Mouse (Mus musculus) cerebellum, adult 11 months (tissue): ENCODE measurements around the gene Filip1l.

Source experiments
- DNase-seq: peaks from one replicate; pipeline ENCODE4 v3.0.0; 2022

Gene Filip1l

GRCm38 (mm10) chr16:57398387-57399214 is 45.7 kb downstream of the Filip1l start:
- DNase-seq: peak; percentile 20

GRCm38 (mm10) chr16:57399566-57399965 is 46.7 kb downstream of the Filip1l start:
- no peak for DNase-seq

- DNase-seq: no peak
These were observed 48.8 kb downstream of the Filip1l start for GRCm38 (mm10) chr16:57401702-57402101.

GRCm38 (mm10) chr16:57402910-57403309 is 50.0 kb downstream of the Filip1l start:
- no peak for DNase-seq

- no peak for DNase-seq
These were observed 50.9 kb downstream of the Filip1l start for GRCm38 (mm10) chr16:57403825-57404224.

- no peak for DNase-seq
These were observed 59.9 kb downstream of the Filip1l start for GRCm38 (mm10) chr16:57412766-57413165.

- DNase-seq: no peak
These were observed 63.2 kb downstream of the Filip1l start for GRCm38 (mm10) chr16:57416049-57416448.

- no peak for DNase-seq
These were observed 64.1 kb downstream of the Filip1l start for GRCm38 (mm10) chr16:57417017-57417416.

GRCm38 (mm10) chr16:57417955-57418354 is 65.1 kb downstream of the Filip1l start:
- DNase-seq: no peak

GRCm38 (mm10) chr16:57419332-57419731 is 66.4 kb downstream of the Filip1l start:
- DNase-seq: no peak

- no peak for DNase-seq
These were observed 67.0 kb downstream of the Filip1l start for GRCm38 (mm10) chr16:57419881-57420280.

- no peak for DNase-seq
These were observed 68.1 kb downstream of the Filip1l start for GRCm38 (mm10) chr16:57420773-57421556.

- DNase-seq: no peak
These were observed 69.0 kb downstream of the Filip1l start for GRCm38 (mm10) chr16:57421680-57422417.

GRCm38 (mm10) chr16:57423001-57423800 is 70.3 kb downstream of the Filip1l start:
- DNase-seq: no peak

- no peak for DNase-seq
These were observed 73.8 kb downstream of the Filip1l start for GRCm38 (mm10) chr16:57426680-57427079.

GRCm38 (mm10) chr16:57427516-57428285 is 74.8 kb downstream of the Filip1l start:
- no peak for DNase-seq

GRCm38 (mm10) chr16:57428977-57429376 is 76.1 kb downstream of the Filip1l start:
- no peak for DNase-seq

- no peak for DNase-seq
These were observed 78.4 kb downstream of the Filip1l start for GRCm38 (mm10) chr16:57431294-57431693.

GRCm38 (mm10) chr16:57433173-57433572 is 80.3 kb downstream of the Filip1l start:
- DNase-seq: no peak

- no peak for DNase-seq
These were observed 80.8 kb downstream of the Filip1l start for GRCm38 (mm10) chr16:57433671-57434070.

GRCm38 (mm10) chr16:57434640-57435039 is 81.7 kb downstream of the Filip1l start:
- no peak for DNase-seq
